Mouse (Mus musculus) forebrain, embryonic 12.5 days (tissue): ENCODE data around the gene Olfr320. TPM values are rescaled to one million over a fixed set of nuclear protein-coding genes. Genes with fewer than 3 reads are reported as not detected.

ENCODE experiments used
- ATAC-seq: fragments of 200-750 bp; cut with Nextera tagmentation; 2 replicates; pipeline ENCODE4 v1.8.0; 2017; ENCODE audit warnings: moderate TSS enrichment; ENCODE audit not compliant: low FRiP score
- H3K27ac ChIP-seq: fragments of 300-500 bp; sonication (generic); 2 replicates; pipeline ENCODE4 v1.5.1; 2016; ENCODE audit warnings: mild to moderate bottlenecking
- H3K27me3 ChIP-seq: fragments of 300-500 bp; sonication (generic); 2 replicates; pipeline ENCODE4 v1.6.1; 2016; ENCODE audit warnings: mild to moderate bottlenecking
- H3K36me3 ChIP-seq: fragments of 300-500 bp; sonication (generic); replicated peaks from 2 replicates; pipeline ENCODE4 v1.6.1; 2016; ENCODE audit warnings: mild to moderate bottlenecking
- H3K4me1 ChIP-seq: fragments of 300-500 bp; sonication (generic); 2 replicates; pipeline ENCODE4 v1.6.1; 2016
- H3K4me2 ChIP-seq: fragments of 300-500 bp; sonication (generic); 2 replicates; pipeline ENCODE4 v1.6.1; 2016; ENCODE audit warnings: mild to moderate bottlenecking, moderate library complexity
- H3K4me3 ChIP-seq: fragments of 300-500 bp; sonication (generic); replicated peaks from 2 replicates; pipeline ENCODE4 v1.5.1; 2016; ENCODE audit warnings: mild to moderate bottlenecking
- H3K9ac ChIP-seq: fragments of 300-500 bp; sonication (generic); 2 replicates; pipeline ENCODE4 v1.6.1; 2016; ENCODE audit warnings: mild to moderate bottlenecking
- H3K9me3 ChIP-seq: fragments of 300-500 bp; sonication (generic); 2 replicates; pipeline ENCODE4 v1.6.1; 2016
- WGBS: fragments of 180-500 bp; shearing (Covaris S2); methylation state at CpG from one replicate; pipeline ENCODE4 v1.1.7; 2016; 5-methylcytosine and 5-hydroxymethylcytosine counted together
- polyA plus RNA-seq: library from polyadenylated mRNA; unstranded; fragments of >200 nt; fragmentation: Nextera tagmentation; extraction: Ambion mirVana; gene quantifications from 2 replicates; pipeline ENCODE4 v1.2.1, GENCODE M21; 2016

The Olfr320 gene
- not detected in 2 replicates for polyA plus RNA-seq

- H3K36me3 ChIP-seq = no peaks in the 10 kb centered on the region
- H3K27me3 ChIP-seq = no peaks in the 10 kb centered on the region
- H3K27ac ChIP-seq = no peak within 1 kb of the TSS
- H3K4me3 ChIP-seq = no peak within 1 kb of the TSS
- 80% methylated on average over 1 of the region's 1 CpGs for WGBS
- H3K4me2 ChIP-seq = no peak within 1 kb of the TSS
- no peaks in the 10 kb centered on the region for H3K4me1 ChIP-seq
- no peak for ATAC-seq
- no peak within 1 kb of the TSS for H3K9ac ChIP-seq
- H3K9me3 ChIP-seq = no peaks in the 10 kb centered on the region
Measured at GRCm38 (mm10) chr11:58680799-58681198, at the start of gene Olfr320. TSS of gene Olfr320 (plus strand) at chr11:58681099.

GRCm38 (mm10) chr11:58634878-58635277 lies 46.0 kb upstream of the Olfr320 start:
- H3K4me2 ChIP-seq = no peak overlapping the region
- H3K36me3 ChIP-seq = no peaks in the 10 kb centered on the region
- no peaks in the 10 kb centered on the region for H3K4me1 ChIP-seq
- H3K27me3 ChIP-seq = peaks cover 15% of the 10 kb centered on the region; the same call in 1 of the 2 replicates
- no peak for ATAC-seq
- 64% methylated on average over 4 of the region's 4 CpGs for WGBS
- H3K4me3 ChIP-seq = no peak overlapping the region
- H3K9me3 ChIP-seq = no peaks in the 10 kb centered on the region
- H3K9ac ChIP-seq = no peak overlapping the region
- no peak overlapping the region for H3K27ac ChIP-seq

GRCm38 (mm10) chr11:58636376-58636977 lies 44.4 kb upstream of the Olfr320 start:
- ATAC-seq = no peak

GRCm38 (mm10) chr11:58638176-58638701 lies 42.7 kb upstream of the Olfr320 start:
- ATAC-seq = no peak
- no peak overlapping the region for H3K4me3 ChIP-seq
- H3K4me1 ChIP-seq = peaks cover 10% of the 10 kb centered on the region
- no peak overlapping the region for H3K4me2 ChIP-seq
- no peak overlapping the region for H3K9ac ChIP-seq
- H3K36me3 ChIP-seq = no peaks in the 10 kb centered on the region
- peaks cover 34% of the 10 kb centered on the region for H3K27me3 ChIP-seq
- 71% methylated on average over 7 of the region's 7 CpGs for WGBS
- H3K27ac ChIP-seq = no peak overlapping the region
- no peaks in the 10 kb centered on the region for H3K9me3 ChIP-seq

More at GRCm38 (mm10) chr11:58636376-58636977, 44.4 kb upstream of the Olfr320 start:
- no peak overlapping the region for H3K4me2 ChIP-seq
- no peak overlapping the region for H3K27ac ChIP-seq
- peaks cover 10% of the 10 kb centered on the region for H3K4me1 ChIP-seq
- WGBS = 27% methylated on average over 4 of the region's 4 CpGs
- H3K27me3 ChIP-seq = peaks cover 27% of the 10 kb centered on the region
- H3K9me3 ChIP-seq = no peaks in the 10 kb centered on the region
- no peaks in the 10 kb centered on the region for H3K36me3 ChIP-seq
- no peak overlapping the region for H3K4me3 ChIP-seq
- no peak overlapping the region for H3K9ac ChIP-seq

- Histone ChIP-seq H3K4me2 (peak within 1 kb of the TSS; percentile 73), H3K4me3 (peak within 1 kb of the TSS; percentile 42), H3K9ac (peak within 1 kb of the TSS; percentile 52), H3K9me3 (no peaks in the 10 kb centered on the region), H3K27me3 (peaks cover 34% of the 10 kb centered on the region), H3K4me1 (peaks cover 10% of the 10 kb centered on the region), H3K36me3 (no peaks in the 10 kb centered on the region), H3K27ac (0 out of 2 replicates have a peak within 1 kb of the TSS, but pooled peaks have one; percentile 4)
- no peak for ATAC-seq
- WGBS = 3% methylated on average over 34 of the region's 34 CpGs
Measured at GRCm38 (mm10) chr11:58640272-58640867, 40.5 kb upstream of the Olfr320 start, which contains the start of gene Trim58. TSS of gene Trim58 (plus strand) at chr11:58640465.

- ATAC-seq = no peak
- Histone ChIP-seq H3K9me3 (no peaks in the 10 kb centered on the region), H3K27me3 (peaks cover 34% of the 10 kb centered on the region), H3K4me3 (peak overlapping the region; percentile 42), H3K4me2 (peak overlapping the region; percentile 73), H3K36me3 (no peaks in the 10 kb centered on the region), H3K27ac (no peak overlapping the region), H3K9ac (peak overlapping the region; percentile 52; the same call in 1 of the 2 replicates), H3K4me1 (peaks cover 10% of the 10 kb centered on the region)
- WGBS = 26% methylated on average over 14 of the region's 14 CpGs
Measured at GRCm38 (mm10) chr11:58641057-58641456, 39.8 kb upstream of the Olfr320 start.

GRCm38 (mm10) chr11:58641638-58642358 lies 39.1 kb upstream of the Olfr320 start:
- no peak overlapping the region for H3K4me2 ChIP-seq
- no peak overlapping the region for H3K9ac ChIP-seq
- H3K9me3 ChIP-seq = no peaks in the 10 kb centered on the region
- H3K4me3 ChIP-seq = no peak overlapping the region
- WGBS = 87% methylated on average over 13 of the region's 13 CpGs
- no peaks in the 10 kb centered on the region for H3K36me3 ChIP-seq
- no peak overlapping the region for H3K27ac ChIP-seq
- peaks cover 34% of the 10 kb centered on the region for H3K27me3 ChIP-seq
- H3K4me1 ChIP-seq = peaks cover 10% of the 10 kb centered on the region
- no peak for ATAC-seq

- no peaks in the 10 kb centered on the region for H3K36me3 ChIP-seq
- H3K4me3 ChIP-seq = no peak overlapping the region
- 40% methylated on average over 6 of the region's 6 CpGs for WGBS
- peaks cover 10% of the 10 kb centered on the region for H3K4me1 ChIP-seq
- H3K9ac ChIP-seq = no peak overlapping the region
- no peak for ATAC-seq
- H3K9me3 ChIP-seq = no peaks in the 10 kb centered on the region
- H3K27me3 ChIP-seq = peaks cover 32% of the 10 kb centered on the region
- H3K4me2 ChIP-seq = no peak overlapping the region
- no peak overlapping the region for H3K27ac ChIP-seq
Measured at GRCm38 (mm10) chr11:58643350-58643749, 37.5 kb upstream of the Olfr320 start.

- Histone ChIP-seq H3K9me3 (no peaks in the 10 kb centered on the region), H3K27me3 (no peaks in the 10 kb centered on the region), H3K27ac (no peak overlapping the region), H3K36me3 (no peaks in the 10 kb centered on the region), H3K9ac (no peak overlapping the region), H3K4me1 (no peaks in the 10 kb centered on the region), H3K4me2 (no peak overlapping the region), H3K4me3 (no peak overlapping the region)
- no peak for ATAC-seq
- WGBS = 91% methylated on average over 3 of the region's 3 CpGs
Measured at GRCm38 (mm10) chr11:58655151-58655550, 25.7 kb upstream of the Olfr320 start.

- H3K4me2 ChIP-seq = no peak within 1 kb of the TSS
- no peak for ATAC-seq
- 90% methylated on average over 4 of the region's 4 CpGs for WGBS
- H3K9ac ChIP-seq = no peak within 1 kb of the TSS
- H3K4me1 ChIP-seq = no peaks in the 10 kb centered on the region
- no peaks in the 10 kb centered on the region for H3K36me3 ChIP-seq
- H3K9me3 ChIP-seq = no peaks in the 10 kb centered on the region
- no peaks in the 10 kb centered on the region for H3K27me3 ChIP-seq
- no peak within 1 kb of the TSS for H3K27ac ChIP-seq
- no peak within 1 kb of the TSS for H3K4me3 ChIP-seq
Measured at GRCm38 (mm10) chr11:58658596-58658995, 22.3 kb upstream of the Olfr320 start, which contains the start of gene Olfr322. TSS of gene Olfr322 (plus strand) at chr11:58658782.

GRCm38 (mm10) chr11:58669252-58669651 lies 11.6 kb upstream of the Olfr320 start:
- H3K36me3 ChIP-seq = no peaks in the 10 kb centered on the region
- H3K4me2 ChIP-seq = no peak overlapping the region
- H3K9me3 ChIP-seq = no peaks in the 10 kb centered on the region
- H3K9ac ChIP-seq = no peak overlapping the region
- H3K4me3 ChIP-seq = no peak overlapping the region
- no peak overlapping the region for H3K27ac ChIP-seq
- H3K4me1 ChIP-seq = no peaks in the 10 kb centered on the region
- no peak for ATAC-seq
- no peaks in the 10 kb centered on the region for H3K27me3 ChIP-seq

GRCm38 (mm10) chr11:58671825-58672224 lies 9.1 kb upstream of the Olfr320 start:
- no peak overlapping the region for H3K27ac ChIP-seq
- 59% methylated on average over 4 of the region's 4 CpGs for WGBS
- no peak overlapping the region for H3K4me2 ChIP-seq
- H3K9me3 ChIP-seq = no peaks in the 10 kb centered on the region
- no peak for ATAC-seq
- H3K4me1 ChIP-seq = no peaks in the 10 kb centered on the region
- H3K36me3 ChIP-seq = no peaks in the 10 kb centered on the region
- H3K4me3 ChIP-seq = no peak overlapping the region
- H3K27me3 ChIP-seq = no peaks in the 10 kb centered on the region
- H3K9ac ChIP-seq = no peak overlapping the region
